Mouse (Mus musculus): ENCODE results near the gene Poldip2. TPM values are rescaled to one million over a fixed set of nuclear protein-coding genes. Genes with fewer than 3 reads are reported as not detected.

Poldip2 gene
- polyA plus RNA-seq, 1 experiment from 2014 or later, result 170 TPM

- no peaks in the 10 kb centered on the region for H3K9me3 ChIP-seq (replicated peaks)
- no peak overlapping the region for H3K4me2 ChIP-seq (replicated peaks)
- H3K27ac ChIP-seq (replicated peaks), result no peak overlapping the region
- H3K4me3 ChIP-seq (replicated peaks), result no peak overlapping the region
- WGBS, result 57% methylated on average over 7 of the region's 7 CpGs
- ATAC-seq (ENCODE audit: insufficient number of reproducible peaks, low FRiP score, low TSS enrichment, low read depth), result no peak
- peaks cover 37% of the 10 kb centered on the region for H3K27me3 ChIP-seq
- H3K4me1 ChIP-seq, result no peaks in the 10 kb centered on the region
- no peaks in the 10 kb centered on the region for H3K36me3 ChIP-seq
- no peak overlapping the region for H3K9ac ChIP-seq
Measured at GRCm38 (mm10) chr11:78483639-78484038, 28.4 kb upstream of the Poldip2 start.

DNA sequence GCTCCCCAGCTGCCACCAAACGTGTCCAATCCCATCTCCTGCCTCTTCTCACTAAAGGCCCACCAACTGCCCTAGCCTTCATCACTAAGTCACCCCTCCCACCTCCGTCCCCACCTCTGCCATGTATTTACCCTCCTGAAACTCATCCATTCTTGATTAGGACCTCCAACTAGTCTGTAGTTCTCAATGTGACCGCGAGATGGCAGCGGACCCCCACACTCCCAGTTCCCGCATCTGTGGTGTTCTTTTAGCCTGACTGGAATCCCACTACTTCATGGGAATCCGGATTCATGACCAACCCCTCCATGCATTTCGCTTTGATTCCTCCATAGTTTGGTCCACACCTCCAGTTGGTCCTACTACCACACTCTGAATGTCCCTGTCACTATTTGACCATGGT lies 23.8 kb upstream of the Poldip2 start:
- Histone ChIP-seq H3K27ac (replicated peaks) (no peak overlapping the region), H3K27me3 (peaks cover 65% of the 10 kb centered on the region), H3K4me2 (replicated peaks) (no peak overlapping the region), H3K9ac (no peak overlapping the region), H3K4me1 (peaks cover 7% of the 10 kb centered on the region), H3K4me3 (replicated peaks) (no peak overlapping the region), H3K9me3 (replicated peaks) (no peaks in the 10 kb centered on the region), H3K36me3 (no peaks in the 10 kb centered on the region)
- no peak for ATAC-seq (ENCODE audit: insufficient number of reproducible peaks, low FRiP score, low TSS enrichment, low read depth)
- WGBS, result 5% methylated on average over 8 of the region's 8 CpGs

- peaks cover 78% of the 10 kb centered on the region for H3K27me3 ChIP-seq
- no peaks in the 10 kb centered on the region for H3K36me3 ChIP-seq
- no peak; the same call in 1 of the 2 replicates for ATAC-seq (ENCODE audit: insufficient number of reproducible peaks, low FRiP score, low TSS enrichment, low read depth)
- H3K4me1 ChIP-seq, result peaks cover 7% of the 10 kb centered on the region
- peak overlapping the region; percentile 29 for H3K4me3 ChIP-seq (replicated peaks)
- 8% methylated on average over 48 of the region's 48 CpGs for WGBS
- no peaks in the 10 kb centered on the region for H3K9me3 ChIP-seq (replicated peaks)
- no peak overlapping the region for H3K27ac ChIP-seq (replicated peaks)
- H3K9ac ChIP-seq, result no peak overlapping the region
- H3K4me2 ChIP-seq (replicated peaks), result peak overlapping the region; percentile 47
Measured at GRCm38 (mm10) chr11:78490781-78491241, 21.2 kb upstream of the Poldip2 start.

- no peak overlapping the region for H3K9ac ChIP-seq
- no peaks in the 10 kb centered on the region for H3K9me3 ChIP-seq (replicated peaks)
- H3K27me3 ChIP-seq, result peaks cover 65% of the 10 kb centered on the region
- no peaks in the 10 kb centered on the region for H3K36me3 ChIP-seq
- H3K27ac ChIP-seq (replicated peaks), result no peak overlapping the region
- WGBS, result 3% methylated on average over 6 of the region's 6 CpGs
- ATAC-seq (ENCODE audit: insufficient number of reproducible peaks, low FRiP score, low TSS enrichment, low read depth), result no peak
- no peak overlapping the region for H3K4me3 ChIP-seq (replicated peaks)
- no peak overlapping the region for H3K4me2 ChIP-seq (replicated peaks)
- H3K4me1 ChIP-seq, result peaks cover 19% of the 10 kb centered on the region
Measured at GRCm38 (mm10) chr11:78495904-78496303, 16.1 kb upstream of the Poldip2 start.

GRCm38 (mm10) chr11:78497071-78497541 lies 14.9 kb upstream of the Poldip2 start:
- H3K4me2 ChIP-seq (replicated peaks), result peak overlapping the region; percentile 93
- peaks cover 18% of the 10 kb centered on the region for H3K4me1 ChIP-seq
- no peaks in the 10 kb centered on the region for H3K9me3 ChIP-seq (replicated peaks)
- peak overlapping the region; percentile 53 for H3K4me3 ChIP-seq (replicated peaks)
- WGBS, result under 1% methylated on average over 44 of the region's 44 CpGs
- H3K36me3 ChIP-seq, result no peaks in the 10 kb centered on the region
- H3K27ac ChIP-seq (replicated peaks), result 0 out of 2 replicates have a peak overlapping the region, but pooled peaks have one; percentile 44
- no peak for ATAC-seq (ENCODE audit: insufficient number of reproducible peaks, low FRiP score, low TSS enrichment, low read depth)
- H3K9ac ChIP-seq, result peak overlapping the region; percentile 2; the same call in 1 of the 2 replicates
- peaks cover 58% of the 10 kb centered on the region for H3K27me3 ChIP-seq

DNA sequence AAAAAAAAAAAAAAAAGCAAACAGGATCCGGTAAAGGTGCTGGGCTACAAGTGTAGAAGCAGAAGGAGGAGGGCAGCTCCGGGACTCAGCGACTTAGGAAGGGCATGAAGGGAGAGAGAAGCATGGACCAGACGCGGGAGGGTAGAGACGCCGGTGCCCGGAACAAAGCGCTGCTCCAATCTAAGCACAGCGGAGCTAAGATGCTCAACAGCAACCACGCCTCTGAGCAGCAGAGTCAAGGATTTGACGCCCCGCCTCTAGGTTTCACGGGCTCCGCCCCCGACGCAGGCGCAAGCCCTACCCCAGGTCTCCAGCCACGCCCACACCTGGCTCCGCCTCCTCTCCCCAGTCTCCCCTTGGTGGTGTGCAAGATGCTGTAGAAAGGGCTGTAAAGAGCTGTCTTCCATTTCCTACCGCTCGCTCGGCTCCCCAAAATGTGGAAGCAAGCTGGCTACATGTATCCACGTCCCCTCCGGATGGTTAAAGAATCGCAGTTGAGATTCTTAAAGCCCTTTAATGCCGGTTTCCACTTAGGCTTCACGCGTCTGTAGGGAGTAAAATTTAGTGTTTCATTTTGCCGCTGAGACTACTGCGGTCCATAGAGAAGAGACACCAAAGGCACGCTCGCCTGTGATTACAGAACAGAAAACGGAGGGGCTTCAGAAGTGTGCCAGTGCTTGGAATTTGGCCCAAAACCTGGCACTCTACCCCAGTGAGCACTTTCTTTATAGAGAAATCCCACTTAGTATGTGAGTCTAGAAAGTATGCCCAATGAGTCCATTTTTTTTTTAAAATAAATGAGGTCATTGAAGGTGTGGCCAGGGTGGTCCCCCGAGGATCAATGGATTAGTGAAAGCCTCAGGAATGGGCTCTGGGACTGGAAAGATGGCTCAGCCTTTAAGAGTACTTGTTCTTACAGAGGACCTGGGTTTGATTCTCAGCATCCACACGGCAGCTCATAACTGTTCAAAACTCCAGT lies 14.2 kb upstream of the Poldip2 start, which contains the start of gene Sarm1:
Gene Sarm1 (minus strand): TSS at position 211 of the 979 bp plus-strand sequence.
- WGBS, result 2% methylated on average over 35 of the region's 36 CpGs
- peak within 1 kb of the TSS; percentile 53 for H3K4me3 ChIP-seq (replicated peaks)
- peaks cover 18% of the 10 kb centered on the region for H3K4me1 ChIP-seq
- peak; percentile 93 for ATAC-seq (ENCODE audit: insufficient number of reproducible peaks, low FRiP score, low TSS enrichment, low read depth)
- peak within 1 kb of the TSS; percentile 93 for H3K4me2 ChIP-seq (replicated peaks)
- peak within 1 kb of the TSS; percentile 44; the same call in 1 of the 2 replicates for H3K27ac ChIP-seq (replicated peaks)
- H3K9me3 ChIP-seq (replicated peaks), result no peaks in the 10 kb centered on the region
- peaks cover 58% of the 10 kb centered on the region for H3K27me3 ChIP-seq
- H3K36me3 ChIP-seq, result no peaks in the 10 kb centered on the region
- H3K9ac ChIP-seq, result peak within 1 kb of the TSS; percentile 7; the same call in 1 of the 2 replicates

GRCm38 (mm10) chr11:78499004-78499403 lies 13.0 kb upstream of the Poldip2 start, which contains the start of gene Vtn:
Gene Vtn (plus strand): TSS chr11:78499091.
- Histone ChIP-seq H3K4me3 (replicated peaks) (peak within 1 kb of the TSS; percentile 53), H3K9me3 (replicated peaks) (no peaks in the 10 kb centered on the region), H3K36me3 (no peaks in the 10 kb centered on the region), H3K9ac (0 out of 2 replicates have a peak within 1 kb of the TSS, but pooled peaks have one; percentile 7), H3K4me2 (replicated peaks) (peak within 1 kb of the TSS; percentile 93), H3K27ac (replicated peaks) (no peak within 1 kb of the TSS; the same call in 1 of the 2 replicates), H3K4me1 (peaks cover 18% of the 10 kb centered on the region), H3K27me3 (peaks cover 57% of the 10 kb centered on the region)
- WGBS, result 51% methylated on average over 7 of the region's 7 CpGs
- ATAC-seq (ENCODE audit: insufficient number of reproducible peaks, low FRiP score, low TSS enrichment, low read depth), result no peak

GRCm38 (mm10) chr11:78499543-78499942 lies 12.4 kb upstream of the Poldip2 start:
- Histone ChIP-seq H3K9ac (no peak overlapping the region), H3K9me3 (replicated peaks) (no peaks in the 10 kb centered on the region), H3K4me3 (replicated peaks) (no peak overlapping the region), H3K27me3 (peaks cover 51% of the 10 kb centered on the region), H3K36me3 (no peaks in the 10 kb centered on the region), H3K4me2 (replicated peaks) (no peak overlapping the region), H3K4me1 (peaks cover 18% of the 10 kb centered on the region), H3K27ac (replicated peaks) (no peak overlapping the region)
- no peak for ATAC-seq (ENCODE audit: insufficient number of reproducible peaks, low FRiP score, low TSS enrichment, low read depth)
- WGBS, result 40% methylated on average over 16 of the region's 16 CpGs

DNA sequence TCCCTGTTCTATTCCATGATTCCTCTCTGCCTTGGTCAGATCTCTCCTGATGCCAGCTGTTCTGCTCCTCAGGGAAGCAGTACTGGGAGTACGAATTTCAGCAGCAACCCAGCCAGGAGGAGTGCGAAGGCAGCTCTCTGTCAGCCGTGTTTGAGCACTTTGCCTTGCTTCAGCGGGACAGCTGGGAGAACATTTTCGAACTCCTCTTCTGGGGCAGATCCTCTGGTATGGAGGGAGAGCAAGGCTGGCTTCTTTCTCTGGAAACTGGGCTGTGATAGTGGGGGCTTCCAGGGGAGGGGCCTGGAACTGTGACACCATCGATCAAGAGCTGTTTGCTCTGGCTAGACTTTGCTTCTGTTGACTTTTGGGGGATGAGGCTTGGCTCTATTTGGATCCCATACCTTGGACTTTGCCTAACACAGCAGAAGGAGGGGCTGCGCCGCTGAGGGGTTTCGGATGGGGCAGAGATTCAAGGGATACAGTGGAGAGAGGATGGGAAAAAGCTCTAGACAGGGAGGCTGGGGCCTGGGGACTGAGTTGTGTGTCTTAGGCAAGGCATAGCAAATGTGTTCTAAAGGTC lies 11.3 kb upstream of the Poldip2 start:
- H3K9ac ChIP-seq, result no peak overlapping the region
- H3K4me1 ChIP-seq, result peaks cover 18% of the 10 kb centered on the region
- WGBS, result 73% methylated on average over 9 of the region's 9 CpGs
- no peak overlapping the region for H3K4me3 ChIP-seq (replicated peaks)
- no peak for ATAC-seq (ENCODE audit: insufficient number of reproducible peaks, low FRiP score, low TSS enrichment, low read depth)
- H3K9me3 ChIP-seq (replicated peaks), result no peaks in the 10 kb centered on the region
- H3K36me3 ChIP-seq, result no peaks in the 10 kb centered on the region
- no peak overlapping the region for H3K27ac ChIP-seq (replicated peaks)
- H3K27me3 ChIP-seq, result peaks cover 41% of the 10 kb centered on the region
- no peak overlapping the region for H3K4me2 ChIP-seq (replicated peaks)

- no peak for ATAC-seq (ENCODE audit: insufficient number of reproducible peaks, low FRiP score, low TSS enrichment, low read depth)
- 80% methylated on average over 20 of the region's 20 CpGs for WGBS
Measured at GRCm38 (mm10) chr11:78501529-78501928, 10.5 kb upstream of the Poldip2 start.

More at GRCm38 (mm10) chr11:78501529-78501928, 10.5 kb upstream of the Poldip2 start:
- Histone ChIP-seq H3K9ac (no peak overlapping the region), H3K36me3 (peaks cover 3% of the 10 kb centered on the region; the same call in 1 of the 2 replicates), H3K4me1 (peaks cover 14% of the 10 kb centered on the region), H3K27ac (replicated peaks) (no peak overlapping the region), H3K9me3 (replicated peaks) (no peaks in the 10 kb centered on the region), H3K27me3 (peaks cover 33% of the 10 kb centered on the region), H3K4me3 (replicated peaks) (no peak overlapping the region), H3K4me2 (replicated peaks) (no peak overlapping the region)

Data from embryonic facial prominence, embryonic 15.5 days (tissue).